Comparison of ENCODE assay signal across 32 mouse cellular contexts in the genomic region with DNA sequence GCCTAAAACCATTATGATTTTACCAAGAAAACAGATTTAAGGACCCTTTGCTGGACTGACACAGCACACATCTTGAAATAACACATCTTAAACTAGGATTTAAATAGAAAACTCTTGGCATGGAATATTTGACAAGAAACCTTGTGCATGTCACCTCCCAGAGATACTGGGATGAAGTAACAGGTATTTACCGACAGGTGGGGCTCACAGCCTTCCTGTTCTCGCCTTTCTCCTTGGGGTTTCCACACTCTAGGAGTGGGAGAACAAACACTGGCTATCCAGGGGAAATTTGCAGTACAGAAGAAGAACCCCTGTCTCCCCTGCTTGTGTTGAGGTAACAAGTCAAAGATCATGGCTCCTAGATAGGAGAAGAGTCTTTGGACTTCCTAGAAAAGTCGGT. TPM values are rescaled to one million over a fixed set of nuclear protein-coding genes. Genes with fewer than 3 reads are reported as not detected.
DNase-seq lines count a peak whose midpoint lies in the region; ATAC-seq and TF ChIP-seq lines count a peak whose summit lies in the region.
"Had no signal": no experiment of that assay in that cellular context is flagged by ENCODE, and none has a peak within 500 bp of the region (broad histone marks: within the 10 kb centered on the region; RNA-seq: fewer than 3 reads in every experiment).

No protein-coding gene starts in this region.

- no peaks in the 10 kb centered on the region for H3K9me3 ChIP-seq in intestine, postnatal 0 days (ENCODE audit: control insufficient read depth)
- H3K9me3 ChIP-seq in intestine, embryonic 16.5 days (ENCODE audit: control insufficient read depth, low read length) = no peaks in the 10 kb centered on the region
- H3K9me3 ChIP-seq in liver, postnatal 0 days (ENCODE audit: low read length) = no peaks in the 10 kb centered on the region
- H3K9me3 ChIP-seq in liver, embryonic 11.5 days (ENCODE audit: control insufficient read depth, low read length) = no peaks in the 10 kb centered on the region
- H3K9me3 ChIP-seq in midbrain, embryonic 13.5 days = no peaks in the 10 kb centered on the region
- H3K9me3 ChIP-seq: embryonic facial prominence, embryonic 10.5 days; embryonic facial prominence, embryonic 15.5 days; forebrain, embryonic 12.5 days; G1E; limb, embryonic 12.5 days; lung, embryonic 15.5 days; neural tube, embryonic 15.5 days had no signal

- no peak overlapping the region for H3K4me3 ChIP-seq in intestine, postnatal 0 days (ENCODE audit: low read depth, low read length)
- no peak overlapping the region for H3K4me3 ChIP-seq in intestine, embryonic 16.5 days (ENCODE audit: low read length)
- H3K4me3 ChIP-seq in liver, postnatal 0 days (ENCODE audit: low read depth, low read length) = no peak overlapping the region
- no peak overlapping the region for H3K4me3 ChIP-seq in liver, embryonic 11.5 days (ENCODE audit: low read depth, low read length)
- no peak overlapping the region for H3K4me3 ChIP-seq in midbrain, embryonic 13.5 days (replicated peaks)
- H3K4me3 ChIP-seq: embryonic facial prominence, embryonic 10.5 days; embryonic facial prominence, embryonic 15.5 days; forebrain, embryonic 12.5 days; limb, embryonic 12.5 days; lung, embryonic 15.5 days; neural tube, embryonic 15.5 days had no signal

- WGBS in intestine, postnatal 0 days = 51% methylated on average over 3 of the region's 3 CpGs
- WGBS in intestine, embryonic 16.5 days = 59% methylated on average over 3 of the region's 3 CpGs
- WGBS in liver, postnatal 0 days (ENCODE audit: insufficient replicate concordance) = 33% methylated on average over 3 of the region's 3 CpGs
- WGBS in liver, embryonic 11.5 days = 48% methylated on average over 3 of the region's 3 CpGs
- WGBS in midbrain, embryonic 13.5 days = 45% methylated on average over 3 of the region's 3 CpGs

- no peaks in the 10 kb centered on the region for H3K27me3 ChIP-seq in intestine, postnatal 0 days (replicated peaks; ENCODE audit: control insufficient read depth, insufficient read depth, low read length)
- no peaks in the 10 kb centered on the region for H3K27me3 ChIP-seq in intestine, embryonic 16.5 days (replicated peaks; ENCODE audit: control insufficient read depth, insufficient read depth, low read length)
- no peaks in the 10 kb centered on the region for H3K27me3 ChIP-seq in liver, postnatal 0 days (ENCODE audit: insufficient read depth, low read length)
- no peaks in the 10 kb centered on the region for H3K27me3 ChIP-seq in liver, embryonic 11.5 days (replicated peaks; ENCODE audit: control insufficient read depth, insufficient read depth, low read length)
- H3K27me3 ChIP-seq in midbrain, embryonic 13.5 days = no peaks in the 10 kb centered on the region
- H3K27me3 ChIP-seq: embryonic facial prominence, embryonic 15.5 days; forebrain, embryonic 12.5 days; limb, embryonic 12.5 days; lung, embryonic 15.5 days; neural tube, embryonic 15.5 days had no signal

- no peaks in the 10 kb centered on the region for H3K36me3 ChIP-seq in intestine, postnatal 0 days (ENCODE audit: control insufficient read depth, insufficient read depth)
- H3K36me3 ChIP-seq in intestine, embryonic 16.5 days (ENCODE audit: control insufficient read depth, insufficient read depth, low read length) = no peaks in the 10 kb centered on the region
- H3K36me3 ChIP-seq in liver, postnatal 0 days (replicated peaks; ENCODE audit: insufficient read depth, low read length) = no peaks in the 10 kb centered on the region
- no peaks in the 10 kb centered on the region for H3K36me3 ChIP-seq in liver, embryonic 11.5 days (ENCODE audit: control insufficient read depth, insufficient read depth, low read length)
- H3K36me3 ChIP-seq in midbrain, embryonic 13.5 days = no peaks in the 10 kb centered on the region
- H3K36me3 ChIP-seq: embryonic facial prominence, embryonic 10.5 days; embryonic facial prominence, embryonic 15.5 days; forebrain, embryonic 12.5 days; G1E; limb, embryonic 12.5 days; lung, embryonic 15.5 days; neural tube, embryonic 15.5 days had no signal

- H3K9ac ChIP-seq in intestine, postnatal 0 days (ENCODE audit: low read depth, low read length) = no peak overlapping the region
- no peak overlapping the region for H3K9ac ChIP-seq in intestine, embryonic 16.5 days (ENCODE audit: low read depth, low read length)
- no peak overlapping the region for H3K9ac ChIP-seq in liver, postnatal 0 days (replicated peaks)
- H3K9ac ChIP-seq in liver, embryonic 11.5 days (ENCODE audit: low read depth, low read length) = no peak overlapping the region
- H3K9ac ChIP-seq in midbrain, embryonic 13.5 days (replicated peaks) = no peak overlapping the region
- H3K9ac ChIP-seq: embryonic facial prominence, embryonic 15.5 days; forebrain, embryonic 12.5 days; hindbrain, embryonic 14.5 days; limb, embryonic 12.5 days; liver, embryonic 14.5 days; lung, embryonic 15.5 days; neural tube, embryonic 15.5 days had no signal

- H3K27ac ChIP-seq in intestine, postnatal 0 days (ENCODE audit: low read depth, low read length) = no peak overlapping the region
- H3K27ac ChIP-seq in intestine, embryonic 16.5 days (ENCODE audit: low read length) = no peak overlapping the region
- no peak overlapping the region for H3K27ac ChIP-seq in liver, postnatal 0 days (ENCODE audit: low read depth)
- no peak overlapping the region for H3K27ac ChIP-seq in liver, embryonic 11.5 days (ENCODE audit: low read depth, low read length)
- H3K27ac ChIP-seq in midbrain, embryonic 13.5 days = no peak overlapping the region
- H3K27ac ChIP-seq: embryonic facial prominence, embryonic 10.5 days; forebrain, embryonic 12.5 days; hindbrain, embryonic 14.5 days; limb, embryonic 12.5 days; liver, embryonic 14.5 days; macrophage; neural tube, embryonic 15.5 days had no signal

- no peak for DNase-seq in liver, postnatal 0 days
- no peak for DNase-seq in liver, embryonic 11.5 days (ENCODE audit: low spot score)
- DNase-seq in ES-CJ7 (ENCODE audit: low read depth, low spot score) = peak; percentile 6
- DNase-seq in ZHBTc4 (ENCODE audit: low read depth, low spot score) = peak; percentile 15
- no peak for DNase-seq in spleen, adult 12 weeks (ENCODE audit: low spot score)
- DNase-seq: adrenal gland, adult 2 months; adrenal gland, postnatal 36 days; cerebellum, adult 2 months; cerebellum, postnatal 14 days; gastrocnemius, postnatal 14 days; heart, adult 11 months; heart, postnatal 36 days; kidney, adult 18-20 months; kidney, postnatal 36 days; right cerebral cortex, postnatal 14 days; spleen, adult 18-20 months; thymus, postnatal 4 days had no signal

- TF ChIP-seq CTCF in intestine, postnatal 0 days (IDR thresholded peaks at IDR 0.05; ENCODE audit: low read depth) = peak; percentile 58
- TF ChIP-seq CTCF in liver, postnatal 0 days (IDR thresholded peaks at IDR 0.05; ENCODE audit: low read depth) = peak; percentile 47

- no peak for ATAC-seq in intestine, postnatal 0 days
- no peak for ATAC-seq in intestine, embryonic 16.5 days
- ATAC-seq in liver, postnatal 0 days = no peak
- no peak for ATAC-seq in liver, embryonic 11.5 days (replicated peaks; ENCODE audit: low FRiP score)
- no peak for ATAC-seq in midbrain, embryonic 13.5 days
- ATAC-seq: activated CD4-positive, CD25-positive, alpha-beta regulatory T cell, adult 4 months had no signal

- no peak overlapping the region for H3K4me2 ChIP-seq in intestine, postnatal 0 days (replicated peaks; ENCODE audit: low read depth)
- no peak overlapping the region for H3K4me2 ChIP-seq in intestine, embryonic 16.5 days (ENCODE audit: low read depth, low read length)
- H3K4me2 ChIP-seq in liver, postnatal 0 days (ENCODE audit: low read depth, low read length) = no peak overlapping the region
- H3K4me2 ChIP-seq in liver, embryonic 11.5 days = no peak overlapping the region
- H3K4me2 ChIP-seq in midbrain, embryonic 13.5 days (replicated peaks) = no peak overlapping the region
- H3K4me2 ChIP-seq: embryonic facial prominence, embryonic 15.5 days; forebrain, embryonic 12.5 days; heart, embryonic 11.5 days; hindbrain, embryonic 14.5 days; limb, embryonic 12.5 days; lung, embryonic 15.5 days; neural tube, embryonic 15.5 days had no signal

- TF ChIP-seq EP300 in liver, postnatal 0 days (IDR thresholded peaks at IDR 0.05; ENCODE audit: low read depth) = no peak

- no peaks in the 10 kb centered on the region for H3K4me1 ChIP-seq in intestine, postnatal 0 days (replicated peaks; ENCODE audit: control insufficient read depth, insufficient read depth, low read length)
- no peaks in the 10 kb centered on the region for H3K4me1 ChIP-seq in intestine, embryonic 16.5 days (ENCODE audit: control insufficient read depth, insufficient read depth, low read length)
- H3K4me1 ChIP-seq in liver, postnatal 0 days (ENCODE audit: insufficient read depth) = no peaks in the 10 kb centered on the region
- H3K4me1 ChIP-seq in liver, embryonic 11.5 days (replicated peaks; ENCODE audit: control insufficient read depth, insufficient read depth, low read length) = no peaks in the 10 kb centered on the region
- no peaks in the 10 kb centered on the region for H3K4me1 ChIP-seq in midbrain, embryonic 13.5 days (replicated peaks)
- H3K4me1 ChIP-seq: embryonic facial prominence, embryonic 10.5 days; forebrain, embryonic 12.5 days; limb, embryonic 12.5 days had no signal

RNA-seq across cellular contexts. Expression of a gene that starts 22.8 kb away (rescaled TPM):
- 10.1 and 11.2 TPM in 2 replicates for polyA plus RNA-seq in intestine, postnatal 0 days (2015; fragmentation: Nextera tagmentation; extraction: Ambion mirVana)
- polyA plus RNA-seq in intestine, embryonic 16.5 days (2015; fragmentation: Nextera tagmentation; extraction: Ambion mirVana) = 10.0 and 10.2 TPM in 2 replicates
- polyA plus RNA-seq in liver, postnatal 0 days (2015; fragmentation: Nextera tagmentation; extraction: Ambion mirVana) = 0.53 and 0.66 TPM in 2 replicates
- 0.38 and 0.44 TPM in 2 replicates for polyA plus RNA-seq in liver, embryonic 11.5 days (2014; fragmentation: Nextera tagmentation; extraction: Ambion mirVana)
- polyA plus RNA-seq in midbrain, embryonic 13.5 days (2015; fragmentation: Nextera tagmentation; extraction: Ambion mirVana) = 0.30 and 0.36 TPM in 2 replicates
- polyA plus RNA-seq: G1E, macrophage had no signal

Comparison
In these comparisons a context has a peak if more than half of its experiments do, and no peak if none do; other contexts are left out.
1. DNase-seq: peak in ES-CJ7 (single experiment) and ZHBTc4 (single experiment); none in liver, postnatal 0 days (single experiment), liver, embryonic 11.5 days (single experiment) and spleen, adult 12 weeks (single experiment).